Mouse (Mus musculus) skeletal muscle tissue, adult 2 months (tissue): ENCODE data around the gene C530008M17Rik.

Source experiments
- DNase-seq: peaks from one replicate; pipeline ENCODE4 v3.0.0-alpha.2; 2012; ENCODE audit warnings: low read depth, low spot score

Gene C530008M17Rik

DNA sequence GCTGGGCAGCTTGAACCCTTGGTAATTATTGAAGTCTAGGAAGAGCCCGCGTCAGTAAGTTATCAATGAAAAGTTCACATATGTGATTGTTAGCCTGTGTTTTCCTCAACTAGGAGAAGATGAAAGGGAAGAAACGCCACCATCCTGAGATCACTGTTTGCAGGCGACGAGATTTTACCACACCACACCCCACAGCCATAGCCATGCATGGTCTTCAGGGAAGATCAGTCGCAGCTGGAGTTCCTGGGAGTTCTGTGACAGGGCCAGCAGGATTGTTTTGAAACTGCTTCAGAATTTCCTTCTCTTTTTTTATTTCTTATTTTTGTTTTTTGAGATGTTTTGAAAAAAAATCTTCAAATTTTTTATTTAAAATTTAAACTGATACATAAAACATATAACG is 8.6 kb downstream of the C530008M17Rik start:
- no peak for DNase-seq

DNA sequence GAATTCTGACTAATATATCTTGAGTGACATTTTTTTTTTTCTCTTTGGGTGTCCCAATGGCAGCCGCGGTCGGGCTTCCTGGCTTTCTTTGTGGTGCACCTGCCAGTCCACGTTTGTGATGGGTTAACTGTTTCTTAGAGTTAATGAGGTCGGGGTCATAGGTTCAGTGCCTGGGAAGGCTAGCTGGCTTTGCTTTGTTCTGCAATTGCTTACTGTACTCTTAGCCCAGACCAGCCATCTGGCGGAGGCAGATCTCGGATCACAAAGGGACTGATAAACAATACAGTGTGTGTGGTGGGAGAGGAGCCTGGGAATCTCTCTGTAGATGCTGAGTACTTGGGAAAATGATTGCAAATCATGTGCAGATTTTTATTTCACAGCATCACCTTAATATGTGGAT is 9.1 kb downstream of the C530008M17Rik start:
- DNase-seq, result no peak

DNA sequence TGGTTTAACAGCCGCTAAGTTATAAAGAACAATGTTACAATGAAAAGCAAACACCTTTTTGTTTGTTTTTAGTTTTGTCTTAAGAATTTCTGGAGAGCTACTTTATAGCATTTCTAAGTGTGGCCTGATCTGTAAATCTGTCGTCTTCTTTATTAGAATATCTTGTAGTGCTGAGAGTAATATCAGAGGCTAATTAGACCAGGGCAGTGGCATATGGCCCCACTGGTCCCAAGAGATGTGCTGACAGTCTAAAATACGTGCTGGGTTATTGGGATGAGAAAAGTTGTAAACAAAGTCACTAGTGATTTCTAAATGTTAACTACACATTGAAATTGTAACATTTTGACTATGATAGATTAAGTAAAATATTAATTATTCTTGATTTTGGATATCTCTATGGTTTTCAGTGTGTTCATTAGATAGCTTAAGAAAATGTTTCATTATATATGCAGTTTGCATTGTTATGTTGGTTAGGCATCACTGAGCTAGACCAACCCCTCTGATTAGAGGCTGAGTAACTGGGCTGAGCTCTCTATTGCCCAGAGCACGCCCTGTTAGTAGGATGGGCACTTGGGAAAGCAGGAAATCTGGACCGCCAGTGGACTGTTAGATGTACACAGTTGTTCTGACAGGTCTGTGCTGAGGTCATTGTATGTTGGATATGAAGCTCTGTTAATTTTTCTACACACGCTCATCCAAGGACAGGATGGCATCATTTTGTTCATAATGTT is 9.9 kb downstream of the C530008M17Rik start:
- DNase-seq, result no peak

DNA sequence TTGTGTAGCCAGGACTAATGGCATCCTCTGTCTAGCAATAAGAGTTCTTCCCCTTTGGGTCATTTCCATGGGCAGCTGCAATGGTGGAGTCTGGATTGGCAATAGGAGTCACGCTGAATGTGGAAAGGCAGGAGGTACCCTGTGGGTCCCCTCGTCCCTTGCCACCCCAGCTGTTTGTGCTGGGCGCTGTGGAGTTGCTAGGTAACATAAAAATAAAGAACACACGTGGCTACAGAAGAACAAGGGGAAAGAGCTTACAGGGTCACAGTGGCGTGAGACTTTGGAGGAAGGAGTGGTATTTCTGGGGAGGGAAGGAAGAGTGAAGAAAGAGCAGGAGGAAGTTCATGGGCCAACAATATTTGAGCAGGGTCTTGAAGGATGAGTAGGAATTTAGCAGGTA is 11.8 kb downstream of the C530008M17Rik start:
- DNase-seq, result no peak

DNA sequence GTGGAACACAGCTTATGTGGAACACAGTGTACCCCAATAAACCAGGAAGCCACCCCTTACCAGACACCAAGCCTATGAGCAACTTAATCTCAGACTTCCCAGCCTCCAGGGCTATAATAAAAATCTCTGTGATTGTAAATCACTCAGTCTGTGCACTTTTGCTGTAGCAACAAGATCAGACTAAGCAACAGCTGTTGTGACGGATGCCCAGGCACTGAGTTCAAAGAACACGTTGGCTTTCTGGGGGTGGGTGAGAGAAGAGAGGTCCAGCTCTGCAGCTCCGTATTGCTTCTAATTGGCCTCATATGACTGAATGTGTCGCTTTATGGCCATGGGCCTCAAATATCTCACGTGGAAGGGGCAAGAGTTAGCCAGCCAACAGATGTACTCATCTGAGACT is 12.2 kb downstream of the C530008M17Rik start:
- peak; percentile 4 for DNase-seq

DNA sequence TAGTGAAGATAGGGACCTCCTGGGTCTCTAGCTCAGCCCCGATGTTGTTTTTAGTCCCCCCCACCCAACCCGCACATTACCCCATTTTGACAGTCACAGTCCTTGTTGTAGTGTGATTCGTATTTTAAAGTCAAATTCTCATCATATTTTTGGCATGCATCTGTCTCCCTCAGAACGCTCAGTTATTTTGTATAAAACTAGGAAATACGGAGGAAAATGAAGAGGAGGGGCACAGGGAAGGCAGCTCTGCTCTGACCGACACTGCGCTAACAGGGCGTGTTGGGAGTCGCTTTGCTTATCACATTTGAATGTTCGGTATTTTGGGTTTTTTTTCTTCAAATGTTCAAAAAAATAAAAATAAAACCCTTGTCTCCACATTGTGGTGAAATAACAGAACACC is 13.9 kb downstream of the C530008M17Rik start:
- DNase-seq, result no peak

DNA sequence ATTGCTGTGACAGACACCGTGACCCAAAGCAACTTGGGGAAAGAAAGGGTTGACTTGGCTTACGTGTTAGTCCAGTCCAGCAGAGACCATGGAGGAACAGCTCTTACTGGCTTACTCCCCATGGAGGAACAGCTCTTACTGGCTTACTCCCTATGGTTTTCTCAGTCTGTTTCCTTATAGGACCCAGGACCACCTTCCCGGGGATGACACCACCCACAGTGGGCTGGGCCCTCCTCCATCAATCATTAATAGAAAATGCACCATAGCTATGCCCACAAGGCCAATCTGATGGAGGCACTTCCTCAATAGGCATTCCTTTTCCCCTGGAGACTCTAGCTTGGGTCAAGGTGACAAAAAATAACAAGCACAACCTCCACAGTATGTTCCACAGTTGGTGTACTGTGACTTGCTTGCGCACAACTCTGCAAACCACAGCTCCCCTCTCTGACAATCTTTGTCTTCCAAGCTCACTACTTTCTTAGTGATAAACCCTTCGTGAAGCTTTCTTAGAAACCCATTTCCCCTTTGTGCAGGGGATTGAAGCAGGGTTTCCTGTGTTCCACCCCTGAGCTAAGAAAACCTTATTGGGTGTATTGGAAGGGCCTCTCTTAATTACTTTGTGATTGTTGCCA is 17.8 kb downstream of the C530008M17Rik start:
- DNase-seq, result no peak

DNA sequence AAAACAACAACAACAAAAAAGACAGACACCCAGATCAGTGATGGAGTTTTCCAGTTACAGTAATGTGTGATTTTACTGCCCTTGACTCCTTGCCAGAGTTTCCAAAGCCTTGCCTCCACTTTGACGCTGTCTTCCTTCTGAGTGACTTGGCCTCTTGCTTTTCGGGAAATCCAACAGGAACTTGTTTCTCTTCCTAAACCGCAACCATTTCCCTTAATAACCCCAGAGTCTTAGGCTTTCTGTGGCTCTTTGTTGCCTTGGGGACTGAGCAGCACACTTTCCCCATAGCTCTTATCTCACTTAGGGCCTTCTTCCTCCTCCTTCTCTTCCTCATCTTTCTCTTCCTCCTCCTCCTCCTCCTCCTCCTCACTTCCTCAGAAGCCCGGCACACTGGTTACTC is 19.1 kb downstream of the C530008M17Rik start:
- DNase-seq, result no peak

DNA sequence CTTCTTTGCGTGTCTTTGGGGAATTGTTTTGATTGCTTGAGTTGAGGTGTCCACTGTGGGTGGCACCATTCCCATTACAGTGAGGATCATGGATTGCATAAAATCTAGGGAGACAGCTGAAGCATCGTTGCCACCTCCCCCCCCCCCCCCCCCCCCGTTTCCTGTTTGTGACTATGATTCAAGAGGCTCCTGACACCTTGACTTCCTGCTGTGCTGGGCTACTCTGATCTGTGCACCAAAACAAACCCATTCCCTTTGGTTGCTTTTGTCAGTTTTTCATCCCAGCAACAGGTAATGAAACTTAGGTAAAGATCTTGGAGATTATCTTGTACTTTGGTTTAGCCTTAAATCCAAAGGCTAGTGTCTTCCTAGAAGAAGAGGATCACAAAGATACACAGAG is 24.6 kb downstream of the C530008M17Rik start:
- DNase-seq, result no peak

DNA sequence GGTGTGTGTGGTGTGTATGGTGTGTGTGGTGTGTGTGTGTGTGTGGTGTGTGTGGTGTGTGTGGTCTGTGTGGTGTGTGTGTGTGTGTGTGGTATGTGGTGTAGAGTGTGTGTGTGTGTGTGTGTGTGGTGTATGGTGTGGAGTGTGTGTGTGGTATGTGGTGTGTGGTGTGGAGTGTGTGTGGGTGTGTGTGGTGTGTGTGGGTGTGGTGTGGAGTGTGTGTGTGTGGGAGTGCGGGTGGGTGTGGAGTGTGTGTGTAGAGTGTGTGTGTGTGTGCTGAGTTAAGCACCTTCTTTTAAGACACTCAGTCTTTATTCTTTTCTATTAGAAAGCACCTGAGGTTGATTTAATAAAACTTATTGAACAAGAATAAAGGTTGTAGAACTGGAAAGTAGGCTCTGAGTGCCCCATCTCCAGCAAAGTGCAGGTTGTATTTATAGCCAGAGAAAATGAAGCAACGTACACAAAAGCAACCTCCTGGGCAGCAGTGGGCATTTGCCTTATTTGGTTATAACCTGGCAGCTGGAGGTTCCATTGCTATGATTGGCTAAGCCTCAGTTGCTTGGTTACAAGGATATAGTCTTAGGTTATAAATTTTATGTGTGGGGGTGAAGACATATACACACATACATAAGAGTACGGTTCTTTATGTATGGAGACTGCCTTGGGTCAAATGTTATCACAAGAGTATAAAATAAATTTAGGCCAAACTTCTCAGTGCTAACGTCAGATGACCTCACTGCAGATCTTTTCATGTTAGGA is 25.8 kb downstream of the C530008M17Rik start:
- no peak for DNase-seq

DNA sequence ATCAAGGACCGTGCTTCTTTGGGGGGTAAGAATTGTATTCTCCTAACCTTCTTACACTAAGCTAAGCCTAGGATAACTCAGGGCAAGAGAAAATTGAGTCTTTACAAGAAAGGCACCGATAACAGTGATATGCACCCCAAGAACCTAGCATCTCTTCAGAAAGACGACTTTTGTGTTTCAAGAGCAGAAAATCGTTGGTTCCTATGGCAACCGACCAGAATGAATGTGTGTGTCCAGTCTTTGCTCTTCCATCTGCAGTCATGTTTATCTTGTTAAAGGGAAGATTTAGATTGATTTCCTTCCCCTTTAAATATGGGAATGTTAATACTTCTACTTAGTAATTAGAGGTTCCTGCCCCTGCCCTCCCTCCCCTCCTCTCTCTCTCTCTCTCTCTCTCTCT is 27.1 kb downstream of the C530008M17Rik start:
- no peak for DNase-seq

DNA sequence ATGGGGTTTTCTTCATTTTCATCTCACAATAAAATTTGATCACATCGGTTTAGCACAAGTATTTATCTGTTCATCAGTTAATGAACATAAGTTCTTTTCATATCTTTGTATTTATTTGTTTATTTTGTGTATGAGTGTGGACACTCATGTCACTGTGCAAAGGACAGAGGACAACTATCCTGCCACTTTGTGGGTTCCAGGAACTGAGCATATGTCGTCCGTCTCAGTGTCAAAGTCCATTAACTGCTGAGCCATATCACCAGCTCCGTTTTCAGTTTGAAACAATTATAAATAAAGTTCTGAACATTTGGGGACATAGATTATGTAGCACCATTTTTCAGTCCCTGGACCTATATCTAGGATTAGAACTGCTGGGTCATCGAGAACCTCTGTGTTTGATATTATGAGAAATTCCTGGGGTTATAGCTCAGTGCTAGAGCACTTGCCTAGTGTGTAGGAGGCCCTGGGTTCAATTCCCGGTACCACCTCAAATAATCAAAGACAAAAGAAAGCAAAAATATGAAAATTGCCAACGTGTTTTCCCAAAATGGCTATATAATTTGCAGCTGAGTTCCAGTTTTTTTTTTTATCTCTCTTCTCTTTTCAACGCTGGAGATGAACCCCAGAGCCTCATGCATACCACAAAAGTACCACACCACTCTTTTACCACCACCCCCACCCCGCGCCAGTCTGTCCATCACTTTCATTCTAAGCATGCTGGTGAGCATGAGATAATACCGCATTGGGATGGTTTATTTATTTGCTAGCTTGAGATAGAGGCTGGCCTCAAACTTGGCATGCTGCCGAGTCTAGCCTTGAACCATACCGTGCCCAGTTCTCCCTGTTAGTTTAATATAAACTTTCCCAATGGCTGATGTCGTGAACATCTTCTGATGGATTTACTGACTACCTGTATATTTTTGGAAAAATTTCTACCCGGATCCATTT is 28.6 kb downstream of the C530008M17Rik start:
- no peak for DNase-seq

DNA sequence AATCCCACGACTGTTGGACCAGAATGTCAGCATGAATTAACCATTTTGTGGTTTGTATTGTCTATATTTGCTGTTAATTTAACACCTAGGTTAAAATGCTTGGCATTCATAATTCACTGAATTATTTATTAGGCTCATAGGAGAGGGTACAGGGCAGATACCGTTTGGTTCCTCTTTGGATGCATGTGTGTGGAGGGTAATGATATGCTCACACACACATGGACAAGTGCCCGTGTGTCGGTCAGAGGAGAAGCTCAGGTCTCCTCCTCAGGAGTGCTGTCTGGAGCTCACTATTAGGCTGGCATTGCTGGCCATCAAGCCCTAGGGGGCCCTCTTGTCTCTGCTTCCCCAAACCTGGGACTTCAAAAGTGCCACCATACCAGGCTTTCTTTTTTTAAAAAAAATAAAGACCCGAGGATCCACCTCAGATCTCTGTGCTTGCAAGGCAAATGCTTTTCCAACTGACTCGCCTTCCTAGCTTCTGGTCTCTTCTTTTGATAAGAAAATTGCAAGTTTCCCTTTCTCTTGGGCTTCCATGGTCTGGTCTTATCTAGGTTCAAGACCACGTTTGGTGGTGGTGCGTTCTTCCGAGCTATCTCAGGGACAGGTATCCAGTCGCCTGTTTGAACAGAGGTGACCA is 31.8 kb downstream of the C530008M17Rik start:
- DNase-seq, result no peak

DNA sequence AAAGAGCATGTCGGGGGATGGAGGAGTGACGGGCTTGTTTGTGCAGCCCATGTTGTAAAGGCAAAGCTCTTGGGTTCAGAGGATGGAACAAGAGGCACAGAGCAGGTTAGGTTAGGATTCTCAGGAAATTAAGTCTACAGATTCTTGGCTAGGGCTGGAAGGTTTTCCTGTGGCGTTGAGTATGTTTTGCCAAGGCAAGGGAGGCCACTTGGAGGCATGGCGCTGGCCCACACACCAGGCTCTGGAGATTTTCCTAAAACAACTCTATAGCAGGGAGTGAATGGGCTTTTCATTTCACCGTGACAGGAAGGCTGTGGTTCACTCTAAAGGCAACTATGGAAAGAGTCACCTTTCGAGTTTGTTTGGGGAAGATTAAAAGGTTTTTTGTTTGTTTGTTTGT is 32.3 kb downstream of the C530008M17Rik start:
- no peak for DNase-seq

DNA sequence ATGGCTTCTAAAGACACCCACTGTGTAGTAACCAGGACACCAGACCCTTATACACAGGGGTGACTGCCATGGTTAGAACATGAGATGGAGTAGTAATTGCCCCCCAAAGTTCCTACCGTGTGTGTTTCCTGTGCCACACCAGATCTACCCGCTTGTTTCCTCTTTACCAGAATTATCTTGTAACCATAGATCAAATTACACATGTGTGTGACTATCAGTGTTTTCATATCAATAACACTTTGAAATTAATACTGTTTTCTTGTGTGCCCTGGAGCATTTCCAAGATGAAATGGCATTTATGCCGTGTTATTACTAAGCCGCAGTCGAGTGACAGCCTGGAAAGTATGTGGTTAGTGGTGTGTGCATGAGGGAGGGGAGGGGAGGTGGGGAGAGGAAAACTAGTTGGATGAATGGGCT is 33.9 kb downstream of the C530008M17Rik start:
- DNase-seq, result no peak

DNA sequence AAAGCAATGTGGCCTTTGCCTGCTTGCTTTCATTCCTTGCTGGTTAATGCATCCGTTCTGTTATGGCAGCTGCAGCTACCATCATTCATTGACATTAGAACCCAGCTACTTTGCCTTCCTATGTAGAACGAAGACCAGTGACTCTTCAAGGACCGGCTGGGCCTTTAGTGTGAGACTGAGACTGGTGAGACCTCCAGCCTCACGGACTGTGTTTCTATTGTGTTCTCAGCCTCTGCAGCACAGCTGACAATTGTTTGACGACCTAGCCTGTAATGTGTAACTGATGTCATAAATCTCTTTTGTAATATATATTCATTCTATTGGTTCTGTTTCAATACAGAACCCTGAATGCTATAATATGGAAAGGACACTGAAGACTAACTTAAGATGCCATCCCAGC is 34.9 kb downstream of the C530008M17Rik start:
- no peak for DNase-seq

DNA sequence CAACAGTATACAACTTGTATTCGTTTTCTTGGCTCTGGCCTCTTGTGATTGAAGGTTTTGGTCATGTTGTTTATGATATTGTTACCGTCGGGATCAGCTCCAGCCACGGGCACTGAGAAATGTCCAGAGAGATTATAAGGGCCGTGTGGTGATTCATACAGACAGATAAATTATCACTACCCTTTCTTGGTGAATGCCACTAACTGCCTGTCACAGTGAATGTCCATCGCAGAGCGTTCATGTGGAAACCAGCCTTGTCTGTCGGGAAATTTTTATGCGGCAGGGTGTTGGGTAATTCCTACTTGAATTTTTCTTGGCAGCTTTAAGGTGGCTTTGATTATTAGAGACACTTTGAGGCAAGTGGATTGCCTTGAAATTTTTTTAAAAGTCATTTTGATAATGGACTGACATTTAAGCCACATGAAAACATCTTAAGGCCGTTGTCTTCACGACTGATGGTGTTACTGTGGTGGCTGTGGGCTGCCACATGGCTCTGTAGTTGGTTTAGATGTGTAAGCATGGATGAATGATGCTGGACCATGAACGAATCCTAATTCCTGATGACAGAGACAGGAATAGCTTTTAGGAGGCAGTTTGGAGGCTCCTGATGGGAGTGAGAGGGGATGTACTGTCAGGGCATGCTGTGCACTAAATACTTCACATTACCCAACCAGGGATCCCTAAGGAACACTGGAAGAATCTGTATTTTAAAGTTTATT is 35.6 kb downstream of the C530008M17Rik start:
- DNase-seq, result no peak

DNA sequence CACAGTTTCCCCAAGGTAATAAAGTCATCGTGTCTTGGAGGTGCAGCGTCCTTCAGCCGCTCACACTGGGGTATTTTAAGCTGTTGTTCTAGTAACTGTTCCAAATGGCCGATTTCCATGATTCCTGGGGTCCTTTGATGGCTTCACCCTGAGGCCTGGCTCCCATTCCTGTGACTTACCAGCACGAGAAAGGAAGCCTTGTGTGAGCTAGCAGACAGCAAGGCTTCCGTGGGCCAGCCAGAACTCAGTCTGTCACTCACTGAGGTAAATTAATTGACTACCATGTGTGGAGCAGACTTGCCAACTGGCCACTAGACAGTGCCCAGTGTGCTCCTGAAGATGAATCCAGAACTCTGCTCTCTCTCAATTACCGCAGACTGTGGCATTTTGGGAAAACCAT is 41.2 kb downstream of the C530008M17Rik start:
- DNase-seq, result peak; percentile 32

DNA sequence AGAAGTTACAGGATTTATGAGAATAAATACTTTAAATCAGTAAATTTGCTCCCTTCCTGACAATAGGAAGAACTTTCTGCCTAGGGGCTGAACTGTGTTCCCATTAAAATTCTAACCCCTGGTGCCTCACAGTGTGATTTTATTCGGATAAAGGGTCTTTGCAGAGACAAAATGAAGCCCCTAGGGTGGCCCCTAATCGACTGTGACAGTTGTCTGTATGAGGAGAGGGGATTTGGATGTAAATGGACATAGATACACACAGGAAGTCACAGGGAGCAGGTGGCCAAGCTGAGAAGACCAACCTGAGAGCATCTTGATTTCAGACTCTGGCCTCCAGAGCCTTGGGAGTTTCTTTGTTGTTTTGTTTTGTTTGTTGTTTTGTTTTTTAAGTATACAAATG is 41.9 kb downstream of the C530008M17Rik start:
- DNase-seq, result no peak

DNA sequence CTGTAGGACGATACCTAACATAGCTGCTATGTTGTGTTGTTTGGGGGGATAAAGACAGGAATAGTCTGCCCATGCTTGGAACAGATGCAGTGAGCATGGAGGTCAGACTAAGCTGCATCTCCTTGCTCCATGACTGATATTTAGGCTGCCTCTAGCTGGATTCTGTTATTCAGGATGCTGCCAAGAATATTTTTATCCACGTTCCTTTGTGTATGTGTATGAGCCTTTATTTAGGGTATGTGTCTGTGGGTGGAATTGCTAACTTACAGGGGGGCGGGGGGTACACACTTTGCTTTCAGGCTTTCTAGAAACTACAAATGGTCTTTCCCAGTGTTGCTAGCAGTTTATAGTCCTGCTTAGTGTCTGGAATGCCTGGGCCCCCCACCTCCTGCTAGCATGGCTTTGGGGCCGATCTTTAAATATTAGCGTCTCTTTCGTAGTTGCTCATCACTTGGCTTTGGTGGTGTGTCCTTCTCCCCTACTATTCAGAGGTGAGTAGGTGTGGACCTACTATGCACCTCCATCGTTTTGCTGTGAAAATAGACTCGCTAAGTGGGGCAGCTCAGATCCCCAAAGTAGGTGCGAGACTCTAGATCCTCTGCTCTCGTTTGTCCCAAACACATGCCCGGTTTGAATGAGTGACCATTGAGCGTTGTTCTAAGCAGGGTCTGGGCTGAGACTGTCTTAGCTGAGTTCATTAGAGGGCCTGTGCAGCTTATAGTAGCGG is 45.0 kb downstream of the C530008M17Rik start:
- peak; percentile 26 for DNase-seq
